Mouse (Mus musculus) layer of hippocampus, adult 11-12 months (tissue): ENCODE data around the gene Sec14l4.
A peak's percentile ranks its signal among the peaks of the same experiment; 100 is the strongest.

Source experiments
- DNase-seq: peaks from one replicate; pipeline ENCODE4 v3.0.0; 2022; ENCODE audit warnings: low spot score

Gene Sec14l4

GRCm38 (mm10) chr11:4027561-4028334, 3.5 kb upstream of the Sec14l4 start:
- DNase-seq: peak; percentile 14

- DNase-seq: no peak
Observed at GRCm38 (mm10) chr11:4029343-4029742, 1.9 kb upstream of the Sec14l4 start.

- DNase-seq: no peak
Observed at GRCm38 (mm10) chr11:4031961-4032360, 699 bp downstream of the Sec14l4 start.

- DNase-seq: no peak
Observed at GRCm38 (mm10) chr11:4033471-4033870, 2.2 kb downstream of the Sec14l4 start.

- DNase-seq: no peak
Observed at GRCm38 (mm10) chr11:4034169-4034568, 2.9 kb downstream of the Sec14l4 start.

GRCm38 (mm10) chr11:4035116-4035892, 4.0 kb downstream of the Sec14l4 start:
- no peak for DNase-seq

- no peak for DNase-seq
Observed at GRCm38 (mm10) chr11:4035916-4036315, 4.7 kb downstream of the Sec14l4 start.

- DNase-seq: no peak
Observed at GRCm38 (mm10) chr11:4036365-4037084, 5.3 kb downstream of the Sec14l4 start.

GRCm38 (mm10) chr11:4039951-4040350, 8.7 kb downstream of the Sec14l4 start:
- DNase-seq: no peak

GRCm38 (mm10) chr11:4041123-4041625, 9.9 kb downstream of the Sec14l4 start:
- DNase-seq: no peak

- no peak for DNase-seq
Observed at GRCm38 (mm10) chr11:4043081-4043480, 11.8 kb downstream of the Sec14l4 start.

- no peak for DNase-seq
Observed at GRCm38 (mm10) chr11:4046526-4046925, 15.3 kb downstream of the Sec14l4 start.

GRCm38 (mm10) chr11:4047766-4048165, 16.5 kb downstream of the Sec14l4 start:
- DNase-seq: no peak

GRCm38 (mm10) chr11:4048438-4048837, 17.2 kb downstream of the Sec14l4 start:
- no peak for DNase-seq

GRCm38 (mm10) chr11:4053586-4053985, 22.3 kb downstream of the Sec14l4 start:
- peak; percentile 79 for DNase-seq

GRCm38 (mm10) chr11:4060866-4061575, 29.8 kb downstream of the Sec14l4 start:
- DNase-seq: no peak

GRCm38 (mm10) chr11:4062523-4062922, 31.3 kb downstream of the Sec14l4 start:
- DNase-seq: no peak

GRCm38 (mm10) chr11:4062981-4063380, 31.7 kb downstream of the Sec14l4 start:
- DNase-seq: no peak

GRCm38 (mm10) chr11:4064627-4065122, 33.4 kb downstream of the Sec14l4 start, which contains the start of gene Sec14l3:
Gene Sec14l3, plus strand, starts transcription at chr11:4064841.
- no peak for DNase-seq

GRCm38 (mm10) chr11:4069664-4070063, 38.4 kb downstream of the Sec14l4 start:
- peak; percentile 36 for DNase-seq

- no peak for DNase-seq
Observed at GRCm38 (mm10) chr11:4076633-4077032, 45.4 kb downstream of the Sec14l4 start.
